In the genomic region with DNA sequence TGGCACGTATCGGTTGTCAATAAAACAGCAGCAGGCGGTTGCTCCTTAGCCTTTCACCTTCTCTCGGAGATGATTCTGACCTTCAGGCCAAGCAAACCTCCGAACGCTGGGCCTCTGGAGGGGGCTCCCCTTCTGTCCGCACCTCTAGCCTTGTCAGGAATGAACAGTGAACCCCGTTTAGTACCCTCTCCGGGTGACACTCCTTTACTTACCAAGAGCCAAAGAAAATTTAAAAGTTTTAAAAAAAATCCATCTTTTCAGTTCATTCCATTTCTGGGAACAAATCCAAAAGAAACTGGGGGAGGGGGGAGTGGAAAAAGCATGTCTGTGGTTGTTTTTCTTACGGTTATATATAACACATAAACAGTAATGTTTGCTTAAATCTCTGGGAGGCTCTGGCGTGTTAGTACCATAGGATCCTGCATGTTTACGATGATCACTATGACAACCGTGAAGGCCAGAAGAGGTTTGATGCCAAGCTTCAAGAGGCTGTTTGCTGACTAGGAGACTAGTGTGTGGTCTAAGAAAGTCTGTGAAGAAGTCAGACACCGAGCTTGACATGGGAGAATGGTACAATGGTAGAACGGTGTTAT, we compare ENCODE assay signal across 12 mouse cellular contexts. TPM values are rescaled to one million over a fixed set of nuclear protein-coding genes. Genes with fewer than 3 reads are reported as not detected.
A peak's percentile ranks its signal among the peaks of the same experiment; 100 is the strongest.
DNase-seq lines count a peak whose midpoint lies in the region; ATAC-seq lines count a peak whose summit lies in the region.
"Had no signal": no experiment of that assay in that cellular context is flagged by ENCODE, and none has a peak within 500 bp of the region (broad histone marks: within the 10 kb centered on the region; RNA-seq: fewer than 3 reads in every experiment).

No protein-coding gene starts in this region.

- no peak overlapping the region for H3K4me3 ChIP-seq in forebrain, embryonic 16.5 days (replicated peaks; ENCODE audit: low read length)
- no peak overlapping the region for H3K4me3 ChIP-seq in forebrain, embryonic 12.5 days (replicated peaks)
- H3K4me3 ChIP-seq in intestine, embryonic 16.5 days (ENCODE audit: low read length): no peak overlapping the region
- H3K4me3 ChIP-seq: erythroblast, embryonic 14.5 days; gastrocnemius, adult 2 months; midbrain, embryonic 13.5 days had no signal

- 74% methylated on average over 15 of the region's 15 CpGs for WGBS in forebrain, embryonic 16.5 days
- WGBS in forebrain, embryonic 12.5 days: 84% methylated on average over 15 of the region's 15 CpGs
- WGBS in intestine, embryonic 16.5 days: 47% methylated on average over 15 of the region's 15 CpGs

- H3K36me3 ChIP-seq in forebrain, embryonic 16.5 days (ENCODE audit: control insufficient read depth, insufficient read depth): no peaks in the 10 kb centered on the region
- H3K36me3 ChIP-seq in forebrain, embryonic 12.5 days (replicated peaks): no peaks in the 10 kb centered on the region
- H3K36me3 ChIP-seq in intestine, embryonic 16.5 days (ENCODE audit: control insufficient read depth, insufficient read depth, low read length): no peaks in the 10 kb centered on the region
- H3K36me3 ChIP-seq: midbrain, embryonic 13.5 days had no signal

- H3K4me2 ChIP-seq in forebrain, embryonic 16.5 days (ENCODE audit: low read length): no peak overlapping the region
- H3K4me2 ChIP-seq in forebrain, embryonic 12.5 days: no peak overlapping the region
- H3K4me2 ChIP-seq in intestine, embryonic 16.5 days (ENCODE audit: low read depth, low read length): no peak overlapping the region
- H3K4me2 ChIP-seq: midbrain, embryonic 13.5 days had no signal

- no peak overlapping the region for H3K9ac ChIP-seq in forebrain, embryonic 16.5 days (replicated peaks; ENCODE audit: low read depth, low read length)
- no peak overlapping the region for H3K9ac ChIP-seq in forebrain, embryonic 12.5 days
- peak overlapping the region; percentile 32; the same call in 1 of the 2 replicates for H3K9ac ChIP-seq in intestine, embryonic 16.5 days (ENCODE audit: low read depth, low read length)
- H3K9ac ChIP-seq: midbrain, embryonic 13.5 days had no signal

- peak; percentile 57 for DNase-seq in kidney, postnatal 10 days
- DNase-seq in kidney, postnatal 4 days: no peak
- peak; percentile 71 for DNase-seq in NIH3T3 (ENCODE audit: low read depth)
- DNase-seq in right cerebral cortex, postnatal 14 days: no peak
- DNase-seq: gastrocnemius, adult 2 months had no signal

- no peak overlapping the region for H3K27ac ChIP-seq in forebrain, embryonic 16.5 days (ENCODE audit: low read length)
- H3K27ac ChIP-seq in forebrain, embryonic 12.5 days: no peak overlapping the region
- H3K27ac ChIP-seq in intestine, embryonic 16.5 days (ENCODE audit: low read length): peak overlapping the region; percentile 67
- H3K27ac ChIP-seq: gastrocnemius, adult 2 months; midbrain, embryonic 13.5 days had no signal

- H3K9me3 ChIP-seq in forebrain, embryonic 16.5 days (ENCODE audit: control insufficient read depth, low read length): 0 out of 2 replicates have a peak, but pooled peaks cover 3% of the 10 kb centered on the region
- H3K9me3 ChIP-seq in forebrain, embryonic 12.5 days: 0 out of 2 replicates have a peak, but pooled peaks cover 4% of the 10 kb centered on the region
- H3K9me3 ChIP-seq in intestine, embryonic 16.5 days (ENCODE audit: control insufficient read depth, low read length): no peaks in the 10 kb centered on the region
- H3K9me3 ChIP-seq: midbrain, embryonic 13.5 days had no signal

- H3K4me1 ChIP-seq in forebrain, embryonic 16.5 days (replicated peaks; ENCODE audit: control insufficient read depth, insufficient read depth, low read length): no peaks in the 10 kb centered on the region
- peaks cover 6% of the 10 kb centered on the region; the same call in 1 of the 2 replicates for H3K4me1 ChIP-seq in forebrain, embryonic 12.5 days
- H3K4me1 ChIP-seq in intestine, embryonic 16.5 days (ENCODE audit: control insufficient read depth, insufficient read depth, low read length): peaks cover 7% of the 10 kb centered on the region; the same call in 1 of the 2 replicates
- H3K4me1 ChIP-seq: midbrain, embryonic 13.5 days had no signal

- peak; percentile 62 for ATAC-seq in forebrain, embryonic 16.5 days
- no peak for ATAC-seq in forebrain, embryonic 12.5 days (ENCODE audit: low FRiP score)
- ATAC-seq in intestine, embryonic 16.5 days: peak; percentile 67
- ATAC-seq in frontal cortex, adult (ENCODE audit: low TSS enrichment): no peak
- ATAC-seq: inflammation-experienced regulatory T-cells, adult 6 months; midbrain, embryonic 13.5 days had no signal

- H3K27me3 ChIP-seq in forebrain, embryonic 16.5 days (replicated peaks; ENCODE audit: control insufficient read depth, insufficient read depth, low read length): no peaks in the 10 kb centered on the region
- H3K27me3 ChIP-seq in forebrain, embryonic 12.5 days: no peaks in the 10 kb centered on the region
- H3K27me3 ChIP-seq in intestine, embryonic 16.5 days (replicated peaks; ENCODE audit: control insufficient read depth, insufficient read depth, low read length): no peaks in the 10 kb centered on the region
- H3K27me3 ChIP-seq: midbrain, embryonic 13.5 days had no signal

RNA-seq across cellular contexts. Expression of gene Bdkrb2, which starts 41.8 kb away (rescaled TPM):
- polyA plus RNA-seq in forebrain, embryonic 16.5 days (2015; fragmentation: Nextera tagmentation; extraction: Ambion mirVana): 0.61 and 0.73 TPM in 2 replicates
- polyA plus RNA-seq in forebrain, embryonic 12.5 days (2016; fragmentation: Nextera tagmentation; extraction: Ambion mirVana): 0.35 and 0.40 TPM in 2 replicates
- polyA plus RNA-seq in intestine, embryonic 16.5 days (2015; fragmentation: Nextera tagmentation; extraction: Ambion mirVana): 5.3 and 5.8 TPM in 2 replicates
- polyA plus RNA-seq: erythroblast, embryonic 14.5 days; inflammation-experienced regulatory T-cells, adult 6 months had no signal

Comparison
In these comparisons a context has a peak if more than half of its experiments do, and no peak if none do; other contexts are left out.
1. ATAC-seq: peak in forebrain, embryonic 16.5 days (single experiment) and intestine, embryonic 16.5 days (single experiment); none in forebrain, embryonic 12.5 days (single experiment) and frontal cortex, adult (single experiment).
2. DNase-seq: peak in kidney, postnatal 10 days (single experiment) and NIH3T3 (single experiment); none in kidney, postnatal 4 days (0 of 2) and right cerebral cortex, postnatal 14 days (single experiment).